Mouse (Mus musculus): ENCODE results near the gene Nfib. TPM values are rescaled to one million over a fixed set of nuclear protein-coding genes. Genes with fewer than 3 reads are reported as not detected.
A peak's percentile ranks its signal among the peaks of the same experiment; 100 is the strongest.

The Nfib gene
- total RNA-seq, 2 experiments from 2014 or later: 204 to 213 TPM

DNA sequence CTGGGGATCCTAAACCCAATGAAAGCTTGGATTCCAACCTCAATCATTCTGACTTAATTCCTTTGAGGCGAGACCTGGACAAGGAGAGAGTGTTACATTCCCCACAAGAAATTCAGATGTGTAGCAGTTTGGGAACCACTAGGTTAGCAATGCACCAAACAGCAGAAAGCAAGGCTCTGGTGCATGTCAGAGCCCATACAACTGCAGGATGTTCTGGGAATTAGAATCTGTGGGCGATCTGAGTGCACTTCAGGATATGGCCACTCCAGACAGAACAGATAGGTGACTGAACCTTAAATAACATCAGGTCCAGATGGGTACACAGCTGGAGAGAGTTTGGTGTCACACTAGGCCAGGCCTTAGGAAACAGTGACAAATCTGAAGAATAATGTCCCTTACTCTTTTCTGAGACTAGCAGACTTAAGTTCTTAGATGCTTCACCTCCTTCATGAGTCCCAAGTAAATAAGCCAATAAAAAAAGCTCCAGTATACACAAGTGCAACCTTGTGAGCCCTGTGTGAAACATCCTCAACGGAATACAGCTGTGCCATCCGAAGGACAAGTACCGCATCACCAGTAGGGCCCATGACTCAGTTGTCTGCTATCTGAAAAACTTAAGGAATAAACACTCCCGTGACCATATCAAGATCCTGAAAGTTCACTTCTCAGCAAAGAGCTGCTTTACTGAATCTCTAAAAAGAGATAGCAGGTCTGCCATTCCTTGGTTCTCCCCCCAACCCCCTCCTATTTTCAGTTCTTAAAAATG lies 336.4 kb downstream of the Nfib start:
- DNase-seq (ENCODE audit: low spot score in 2 of 2): no peak

- DNase-seq (ENCODE audit: low spot score in 2 of 2): no peak
Observed at GRCm38 (mm10) chr4:82368091-82368775, 337.3 kb downstream of the Nfib start.

DNA sequence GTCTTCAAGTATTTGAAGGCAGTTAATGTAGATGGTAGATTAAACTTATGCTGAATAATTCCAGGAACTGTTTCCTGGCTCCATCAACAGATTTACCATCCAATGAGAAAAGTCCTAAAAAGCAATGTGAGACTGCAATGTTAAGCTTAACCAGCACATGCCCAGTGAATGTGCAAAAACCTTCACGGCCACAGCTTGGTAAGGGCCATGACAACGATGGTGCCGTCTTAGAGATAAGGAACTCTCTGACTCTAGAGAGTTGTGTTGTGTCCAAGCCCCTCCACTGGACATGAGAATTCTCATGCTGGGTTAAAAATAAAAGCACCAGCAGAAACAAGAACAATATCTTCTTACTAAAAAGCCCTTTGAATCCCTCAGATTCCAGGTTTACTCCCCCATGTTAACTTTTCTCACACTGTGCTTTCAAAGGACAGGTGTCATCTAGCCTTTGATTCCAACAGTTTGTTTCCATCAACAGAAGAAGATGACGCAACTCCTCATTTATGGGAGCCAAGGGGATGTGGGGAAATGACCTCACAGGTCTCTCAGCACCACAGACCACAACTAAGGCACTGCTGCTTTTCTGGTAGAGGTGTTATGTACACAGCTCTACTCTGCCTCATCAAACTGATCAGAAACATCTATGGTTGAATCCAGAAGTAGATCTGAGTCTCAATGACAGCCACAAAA lies 340.7 kb downstream of the Nfib start:
- no peak for DNase-seq (ENCODE audit: low spot score in 2 of 2)

DNA sequence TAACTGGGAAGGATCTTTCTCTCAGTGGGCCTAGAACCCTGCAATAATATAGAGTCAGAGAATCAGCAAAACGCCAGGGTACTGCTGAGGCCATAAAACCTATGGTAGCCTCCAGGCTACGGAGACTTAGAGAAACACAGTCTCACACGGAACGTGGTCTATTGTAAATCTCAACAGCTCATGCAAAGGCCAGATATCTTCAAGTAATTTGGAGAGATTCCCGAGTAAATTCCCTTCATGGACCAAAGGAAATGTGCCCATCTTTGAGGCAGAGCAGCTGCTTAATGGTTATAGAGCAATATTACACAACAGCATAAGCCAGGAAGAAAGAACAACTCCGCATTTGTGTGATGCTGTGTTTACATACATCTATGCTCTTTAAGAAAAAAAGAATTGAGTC lies 341.6 kb downstream of the Nfib start:
- DNase-seq (ENCODE audit: low spot score in 2 of 2): no peak

DNA sequence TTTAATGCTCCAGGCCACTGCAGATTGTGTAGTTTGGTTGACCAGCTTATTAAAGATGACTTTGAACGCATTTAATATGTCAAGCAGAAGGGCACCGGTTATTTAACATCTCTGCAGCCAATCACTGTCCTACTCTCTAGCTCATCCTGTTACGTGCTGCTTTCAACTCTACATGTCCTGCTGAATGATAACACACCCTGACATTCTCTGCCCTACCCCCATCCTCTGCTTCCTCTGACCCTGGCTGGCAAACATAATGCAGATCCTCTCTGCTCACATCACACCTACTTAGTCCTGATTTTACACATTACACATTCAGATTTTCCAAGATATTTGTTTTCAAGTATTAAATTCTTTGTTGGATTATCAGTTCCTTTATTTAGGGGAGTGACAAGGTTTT lies 343.3 kb downstream of the Nfib start:
- DNase-seq (ENCODE audit: low spot score in 2 of 2): no peak

GRCm38 (mm10) chr4:82360081-82360511 lies 345.5 kb downstream of the Nfib start:
- DNase-seq (ENCODE audit: low spot score in 2 of 2): no peak

- no peak for DNase-seq (ENCODE audit: low spot score in 2 of 2)
Observed at GRCm38 (mm10) chr4:82359110-82359509, 346.4 kb downstream of the Nfib start.

- DNase-seq (ENCODE audit: low spot score in 2 of 2): no peak
Observed at GRCm38 (mm10) chr4:82349006-82349405, 356.5 kb downstream of the Nfib start.

- DNase-seq (ENCODE audit: low spot score in 2 of 2): peak in 1 of 2 experiments; percentile 59
Observed at GRCm38 (mm10) chr4:82344787-82345186, 360.8 kb downstream of the Nfib start.

GRCm38 (mm10) chr4:82344224-82344623 lies 361.3 kb downstream of the Nfib start:
- no peak for DNase-seq (ENCODE audit: low spot score in 2 of 2)

DNA sequence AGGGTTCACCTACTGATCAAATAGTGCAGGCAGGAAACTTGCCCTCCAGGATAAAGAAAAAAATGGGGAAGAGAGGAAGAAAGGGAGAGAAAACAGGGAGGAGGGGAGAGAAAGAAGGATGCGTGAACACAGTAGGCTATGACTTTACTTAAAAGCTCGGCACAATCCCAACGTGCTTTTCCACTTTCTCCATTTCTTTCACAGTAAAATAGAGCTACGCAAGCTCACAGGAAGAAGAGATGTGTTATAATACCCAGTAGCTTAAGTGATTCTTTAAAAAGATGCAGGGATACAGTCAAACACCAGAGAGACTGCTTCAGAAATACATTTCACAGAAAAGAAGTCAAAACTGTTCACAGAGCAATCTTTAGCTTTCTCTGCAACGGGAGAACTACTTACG lies 366.6 kb downstream of the Nfib start:
- no peak for DNase-seq (ENCODE audit: low spot score in 2 of 2)

DNA sequence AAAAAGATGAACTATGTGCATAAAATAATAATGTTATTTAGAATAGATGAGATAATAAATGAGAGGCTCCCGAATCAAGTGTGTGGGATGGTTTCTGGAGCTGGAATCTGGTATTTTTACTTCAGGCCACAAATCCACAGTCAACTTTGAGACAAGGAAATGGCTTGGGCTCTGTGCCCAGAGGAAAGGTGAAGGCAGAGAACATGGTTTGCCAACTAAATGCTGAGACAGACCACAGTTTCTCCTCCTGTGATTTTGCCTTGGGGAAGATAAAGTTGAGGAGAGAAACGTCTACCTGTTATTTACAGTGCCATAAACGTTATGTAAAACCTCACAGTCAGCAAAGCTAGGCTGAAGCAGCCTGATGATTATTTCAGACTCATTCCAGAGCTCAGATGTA lies 367.1 kb downstream of the Nfib start:
- no peak for DNase-seq (ENCODE audit: low spot score in 2 of 2)

- no peak for DNase-seq (ENCODE audit: low spot score in 2 of 2)
Observed at GRCm38 (mm10) chr4:82336951-82337381, 368.6 kb downstream of the Nfib start.

GRCm38 (mm10) chr4:82335266-82335865 lies 370.2 kb downstream of the Nfib start:
- no peak for DNase-seq (ENCODE audit: low spot score in 2 of 2)

DNA sequence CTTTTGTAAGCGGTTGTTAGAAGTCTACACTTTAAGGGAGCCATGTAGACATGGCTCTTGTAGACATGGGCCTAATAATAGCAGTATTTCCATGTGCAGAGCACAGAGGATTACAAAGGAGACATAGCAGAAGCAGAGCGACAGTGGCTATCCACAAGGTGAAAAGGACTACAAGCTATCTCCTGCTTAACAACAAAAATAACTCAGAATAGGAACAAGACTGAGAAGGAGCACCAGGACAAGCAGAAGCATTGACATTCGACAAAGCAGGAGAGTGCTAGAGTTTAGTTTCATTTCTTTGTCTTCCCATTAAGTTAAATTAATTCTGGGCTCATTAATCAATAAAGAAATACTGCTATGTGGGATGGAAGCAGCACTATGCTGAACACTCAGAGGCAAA lies 372.1 kb downstream of the Nfib start:
- DNase-seq (ENCODE audit: low spot score in 2 of 2): no peak

DNA sequence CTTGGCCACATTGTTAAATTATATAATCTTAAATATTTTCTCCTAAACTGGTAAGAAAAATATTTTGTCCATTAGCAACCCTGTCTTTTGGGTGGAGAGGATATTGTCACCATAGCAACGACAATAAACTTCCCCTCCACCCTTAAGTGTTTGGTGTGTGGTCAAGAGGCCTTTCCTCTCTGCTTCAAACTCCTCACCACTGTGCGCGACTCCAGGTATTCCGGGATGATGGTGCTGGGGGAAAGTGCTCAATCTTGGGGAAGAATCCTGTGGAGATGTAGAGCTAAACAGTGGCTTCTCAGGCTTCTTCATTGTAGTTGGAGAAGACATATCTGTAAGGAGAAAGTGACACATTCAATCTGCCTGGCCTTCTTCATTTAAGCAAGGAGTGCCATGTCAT lies 375.5 kb downstream of the Nfib start:
- no peak for DNase-seq (ENCODE audit: low spot score in 2 of 2)

GRCm38 (mm10) chr4:82326140-82326529 lies 379.4 kb downstream of the Nfib start:
- DNase-seq (ENCODE audit: low spot score in 2 of 2): no peak

DNA sequence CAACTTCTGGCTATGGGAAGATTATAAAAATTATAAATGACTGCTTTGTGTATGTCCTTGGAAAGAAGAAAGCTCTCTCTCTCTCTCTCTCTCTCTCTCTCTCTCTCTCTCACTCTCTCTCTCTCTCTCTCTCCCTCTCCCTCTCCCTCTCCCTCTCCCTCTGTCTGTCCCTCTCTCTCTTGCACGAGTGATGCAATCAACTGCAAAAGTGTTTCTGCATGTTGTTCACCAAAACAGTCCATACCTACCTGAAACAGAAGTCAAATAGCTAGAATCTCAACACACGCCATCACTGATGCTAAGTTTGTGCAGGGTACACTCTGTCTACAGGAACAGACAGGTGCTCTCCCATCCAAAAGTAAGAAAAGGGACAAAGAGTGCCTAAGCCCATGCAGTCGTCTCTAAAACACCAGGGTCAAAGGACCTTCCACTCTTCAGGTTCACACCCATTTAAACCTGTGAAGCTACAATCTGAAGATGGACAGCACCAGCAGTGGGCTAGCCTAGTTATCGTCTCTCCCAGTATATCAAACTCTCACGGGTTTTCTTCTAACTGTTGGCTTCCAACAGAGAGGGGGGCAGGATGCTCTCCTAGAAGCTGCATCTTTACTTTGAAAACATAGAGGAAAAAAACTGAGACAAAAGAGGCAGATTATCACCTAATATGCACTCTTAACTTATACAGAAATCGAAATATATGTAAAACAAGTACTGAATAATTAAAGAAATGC lies 380.0 kb downstream of the Nfib start:
- DNase-seq (ENCODE audit: low spot score in 2 of 2): no peak

DNA sequence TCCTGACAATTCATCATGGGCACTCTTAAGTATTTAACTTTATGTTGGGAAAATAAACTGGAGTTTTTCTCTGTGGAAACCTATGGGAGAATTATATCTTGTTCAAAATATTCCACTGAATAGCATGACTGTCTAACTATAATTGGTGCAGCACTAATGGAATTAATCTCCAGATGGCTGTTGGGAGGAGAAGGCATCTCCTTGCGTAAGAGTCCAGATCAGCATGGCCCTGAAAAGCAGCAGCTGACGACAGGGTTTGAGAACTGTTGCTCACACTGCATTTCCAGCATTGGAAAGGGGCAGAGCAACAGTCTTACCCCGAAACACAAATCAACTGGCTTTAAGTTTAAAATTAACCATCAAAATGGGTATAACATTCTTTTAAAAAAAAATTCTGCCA lies 380.6 kb downstream of the Nfib start:
- DNase-seq (ENCODE audit: low spot score in 2 of 2): no peak

DNA sequence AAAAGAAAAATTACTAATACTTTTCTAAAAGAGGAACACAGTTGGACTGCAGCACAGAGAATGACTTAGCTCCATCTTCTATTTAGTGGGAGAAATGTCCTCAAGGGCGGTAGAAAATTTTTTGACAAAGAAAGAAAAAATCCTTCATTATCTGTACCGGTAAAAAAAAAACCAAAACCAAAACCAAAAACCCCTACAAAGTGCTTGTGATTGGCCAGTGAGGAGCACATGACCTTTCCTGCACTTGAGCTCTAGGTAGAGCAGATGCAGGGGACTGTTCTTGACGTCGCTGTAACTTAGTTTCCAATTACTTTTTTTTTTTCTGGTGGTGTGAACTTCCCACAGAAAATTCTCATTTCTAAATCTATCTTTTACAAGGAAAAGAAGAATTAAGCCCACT lies 384.5 kb downstream of the Nfib start:
- no peak for DNase-seq (ENCODE audit: low spot score in 2 of 2)

GRCm38 (mm10) chr4:82319388-82319787 lies 386.2 kb downstream of the Nfib start:
- DNase-seq (ENCODE audit: low spot score in 2 of 2): no peak
